Mouse (Mus musculus) forebrain, postnatal 0 days (tissue): ENCODE results near the gene Cotl1. TPM values are rescaled to one million over a fixed set of nuclear protein-coding genes. Genes with fewer than 3 reads are reported as not detected.

Experiments
- ATAC-seq: fragments of 200-750 bp; cut with Nextera tagmentation; 2 replicates; pipeline ENCODE4 v1.8.0; 2017; ENCODE audit warnings: mild to moderate bottlenecking, moderate library complexity
- DNase-seq: peaks from one replicate; pipeline ENCODE4 v3.0.0-alpha.2; 2015
- H3K27ac ChIP-seq: fragments of 300-500 bp; sonication (generic); 2 replicates; pipeline ENCODE4 v1.5.1; 2014; ENCODE audit warnings: low read depth, mild to moderate bottlenecking, antibody characterized with exemption, low read length, moderate library complexity, mixed read lengths
- H3K27me3 ChIP-seq: fragments of 300-500 bp; sonication (generic); 2 replicates; pipeline ENCODE4 v1.6.1; 2014; ENCODE audit warnings: mild to moderate bottlenecking, low read length, mixed read lengths; ENCODE audit not compliant: insufficient read depth
- H3K36me3 ChIP-seq: fragments of 300-500 bp; sonication (generic); 2 replicates; pipeline ENCODE4 v1.6.1; 2014; ENCODE audit warnings: mild to moderate bottlenecking, moderate library complexity; ENCODE audit not compliant: insufficient read depth
- H3K4me1 ChIP-seq: fragments of 300-500 bp; sonication (generic); 2 replicates; pipeline ENCODE4 v1.6.1; 2014; ENCODE audit warnings: antibody characterized with exemption; ENCODE audit not compliant: insufficient read depth
- H3K4me2 ChIP-seq: fragments of 300-500 bp; sonication (generic); 2 replicates; pipeline ENCODE4 v1.6.1; 2014; ENCODE audit warnings: low read depth, mild to moderate bottlenecking, moderate library complexity
- H3K4me3 ChIP-seq: fragments of 300-500 bp; sonication (generic); 2 replicates; pipeline ENCODE4 v1.5.1; 2014; ENCODE audit warnings: low read depth, low read length, mixed read lengths
- H3K9ac ChIP-seq: fragments of 300-500 bp; sonication (generic); 2 replicates; pipeline ENCODE4 v1.6.1; 2014; ENCODE audit warnings: mild to moderate bottlenecking
- H3K9me3 ChIP-seq: fragments of 300-500 bp; sonication (generic); 2 replicates; pipeline ENCODE4 v1.6.1; 2016; ENCODE audit warnings: low read length
- CTCF ChIP-seq: sonication (generic); IDR thresholded peaks from 2 replicates; pipeline ENCODE4 v1.5.1; 2016; ENCODE audit warnings: antibody characterized with exemption, control low read depth, low read depth
- WGBS: fragments of 180-500 bp; shearing (Covaris S2); extraction: QIAGEN DNeasy Blood & Tissue Kit; methylation state at CpG from one replicate; pipeline ENCODE4 v1.1.7; 2014; 5-methylcytosine and 5-hydroxymethylcytosine counted together
- polyA plus RNA-seq: library from polyadenylated mRNA; unstranded; fragments of >200 nt; fragmentation: Nextera tagmentation; extraction: Ambion mirVana; gene quantifications from 2 replicates; pipeline ENCODE4 v1.2.1, GENCODE M21; 2015
- total RNA-seq: library from RNA; depleted of rRNA; stranded (reverse); fragments of >200 nt; gene quantifications from 2 replicates; pipeline ENCODE4 v1.2.3, GENCODE M21; 2014

Gene Cotl1
- total and polyA plus RNA-seq, 2 experiments from 2014 or later = 134 to 224 TPM

DNA sequence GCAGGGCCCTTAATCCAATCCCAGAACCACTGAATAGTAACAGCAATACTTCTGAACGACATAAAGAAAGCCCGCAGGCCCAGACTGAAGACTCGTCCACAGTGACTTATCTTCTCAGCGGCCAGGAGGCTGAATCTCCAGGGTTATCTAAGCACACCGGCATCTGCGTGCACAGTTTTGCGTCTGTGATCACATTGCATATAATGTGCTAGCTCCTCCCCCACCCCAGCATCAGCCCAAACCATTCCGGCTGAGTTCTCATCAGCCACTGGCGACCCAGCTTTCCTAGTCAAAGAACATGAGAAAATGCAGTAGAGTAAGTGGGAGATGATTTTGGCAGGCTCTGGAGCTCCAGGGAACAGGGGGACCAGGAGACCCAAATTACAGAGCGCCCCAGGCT, 11.3 kb downstream of the Cotl1 start:
- WGBS = 84% methylated on average over 10 of the region's 10 CpGs
- no peak for TF ChIP-seq CTCF
- H3K4me2 ChIP-seq = no peak overlapping the region
- no peaks in the 10 kb centered on the region; the same call in 1 of the 2 replicates for H3K36me3 ChIP-seq
- H3K27ac ChIP-seq = no peak overlapping the region
- H3K4me1 ChIP-seq = peaks cover 18% of the 10 kb centered on the region
- ATAC-seq (no peak), DNase-seq (no peak)
- H3K9me3 ChIP-seq = no peaks in the 10 kb centered on the region
- no peak overlapping the region for H3K9ac ChIP-seq
- no peak overlapping the region for H3K4me3 ChIP-seq
- H3K27me3 ChIP-seq = no peaks in the 10 kb centered on the region

DNA sequence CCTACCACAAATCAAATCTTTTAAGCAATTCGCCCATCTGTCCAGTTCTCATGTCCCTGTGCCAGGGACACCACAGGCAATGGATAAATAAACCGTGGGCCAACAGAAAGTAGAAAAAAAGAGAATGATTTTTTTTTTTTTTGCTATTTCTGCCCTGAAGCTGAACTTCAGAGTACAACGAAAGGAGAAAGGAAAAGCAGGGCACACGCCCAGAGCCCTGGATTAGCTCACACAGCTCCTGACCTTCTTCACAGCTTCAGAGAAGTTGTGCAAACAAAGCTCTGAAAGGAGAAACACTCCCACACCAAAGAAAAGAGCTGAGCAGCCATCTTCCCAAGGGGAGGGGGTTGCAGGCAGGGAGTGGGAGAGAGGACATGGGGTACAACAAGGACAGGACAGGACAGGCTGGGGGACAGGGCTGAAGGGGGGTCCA, 12.6 kb downstream of the Cotl1 start:
- H3K9ac ChIP-seq = no peak overlapping the region
- ATAC-seq (no peak), DNase-seq (no peak)
- H3K4me1 ChIP-seq = peaks cover 18% of the 10 kb centered on the region
- no peak for TF ChIP-seq CTCF
- H3K4me3 ChIP-seq = no peak overlapping the region
- H3K27ac ChIP-seq = no peak overlapping the region
- no peaks in the 10 kb centered on the region for H3K9me3 ChIP-seq
- WGBS = 26% methylated on average over 4 of the region's 4 CpGs
- no peaks in the 10 kb centered on the region for H3K27me3 ChIP-seq
- no peak overlapping the region for H3K4me2 ChIP-seq
- H3K36me3 ChIP-seq = no peaks in the 10 kb centered on the region; the same call in 1 of the 2 replicates

DNA sequence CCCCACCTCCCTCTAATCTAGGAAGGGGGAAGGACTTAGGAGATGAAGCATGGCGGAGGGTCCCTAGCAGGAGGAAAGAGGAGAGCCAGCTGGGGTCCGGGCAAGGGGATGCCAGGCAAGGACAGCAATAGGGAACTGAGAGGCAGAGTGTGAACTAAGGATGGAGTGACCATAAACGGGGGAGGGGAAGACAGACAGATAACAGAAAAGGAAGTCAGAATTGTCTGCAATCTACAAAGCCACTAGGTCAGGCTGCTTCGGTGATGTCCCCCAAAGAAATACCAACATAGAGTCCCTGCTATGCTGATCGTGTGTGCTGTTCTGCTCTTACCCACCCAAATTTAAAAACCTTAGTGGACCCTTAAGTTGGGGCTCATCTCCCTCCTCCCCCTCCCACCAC, 13.4 kb downstream of the Cotl1 start:
- Histone ChIP-seq H3K4me2 (no peak overlapping the region), H3K9me3 (no peaks in the 10 kb centered on the region), H3K4me3 (no peak overlapping the region), H3K27ac (no peak overlapping the region), H3K36me3 (peaks cover 6% of the 10 kb centered on the region), H3K4me1 (peaks cover 12% of the 10 kb centered on the region), H3K9ac (no peak overlapping the region), H3K27me3 (no peaks in the 10 kb centered on the region)
- no peak for TF ChIP-seq CTCF
- ATAC-seq = no peak
- WGBS = 84% methylated on average over 5 of the region's 5 CpGs
- DNase-seq = no peak

DNA sequence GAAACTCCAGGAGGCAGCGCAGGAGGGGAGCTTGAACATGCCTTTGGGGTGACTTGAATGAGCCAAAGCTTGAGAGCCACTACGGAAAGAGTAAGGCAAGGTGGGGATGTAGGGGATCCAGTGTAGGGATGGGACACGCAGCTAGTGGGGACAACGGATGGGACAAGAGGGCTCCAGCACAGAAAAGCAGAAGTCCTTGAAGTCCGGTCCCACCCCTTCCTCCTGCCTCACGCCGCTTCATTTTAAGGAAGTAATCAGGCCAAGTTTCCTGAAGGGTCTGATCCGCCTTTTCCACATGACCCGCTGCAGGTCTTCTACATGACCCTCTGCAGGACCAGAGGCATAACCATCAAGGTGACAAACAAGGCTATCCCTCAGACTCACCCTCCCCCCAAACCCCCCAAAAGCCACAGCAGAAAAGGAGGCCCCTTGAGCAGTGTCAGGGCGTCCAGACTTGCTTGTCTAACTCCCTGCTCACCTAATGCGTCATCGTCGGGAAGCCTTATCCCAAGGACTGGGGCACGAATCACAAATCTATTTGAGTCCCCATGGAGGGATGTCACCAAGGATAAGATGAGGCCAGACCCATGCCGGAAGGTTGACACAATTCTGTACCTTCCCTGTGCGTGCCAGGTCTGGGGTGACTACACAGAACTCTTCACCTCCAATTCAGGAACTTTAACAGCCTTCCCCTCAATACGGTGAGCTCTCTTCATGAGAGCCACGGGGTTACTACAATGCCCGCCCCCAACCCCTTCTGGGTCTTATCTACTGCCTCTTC, 14.2 kb downstream of the Cotl1 start:
- DNase-seq (no peak), ATAC-seq (no peak)
- H3K4me1 ChIP-seq = 0 out of 2 replicates have a peak, but pooled peaks cover 4% of the 10 kb centered on the region
- peaks cover 11% of the 10 kb centered on the region for H3K36me3 ChIP-seq
- H3K4me3 ChIP-seq = no peak overlapping the region
- no peak overlapping the region for H3K27ac ChIP-seq
- H3K9me3 ChIP-seq = no peaks in the 10 kb centered on the region
- 89% methylated on average over 19 of the region's 19 CpGs for WGBS
- no peak for TF ChIP-seq CTCF
- no peak overlapping the region for H3K4me2 ChIP-seq
- no peaks in the 10 kb centered on the region for H3K27me3 ChIP-seq
- no peak overlapping the region for H3K9ac ChIP-seq

DNA sequence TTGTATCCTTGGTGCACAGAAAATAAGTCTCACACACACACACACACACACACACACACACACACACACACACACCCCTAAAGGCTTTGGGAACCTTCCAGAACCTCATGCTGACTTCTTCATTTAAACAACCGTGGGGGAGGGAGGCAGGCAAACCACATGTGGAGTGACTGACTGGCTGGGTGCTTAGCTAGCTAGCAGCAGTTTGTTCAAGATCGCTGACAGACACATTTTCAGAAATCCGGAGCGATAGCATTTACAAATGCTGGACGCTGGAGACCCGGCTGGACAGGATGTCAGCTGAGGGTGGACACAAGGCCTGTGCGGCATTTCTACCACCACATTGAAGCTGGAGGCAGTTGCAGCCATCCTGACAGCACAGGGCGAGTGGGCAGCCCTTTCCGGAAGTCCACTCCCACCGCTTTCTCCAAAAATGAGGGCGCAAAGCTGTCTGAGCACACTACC, 15.5 kb downstream of the Cotl1 start:
- H3K4me3 ChIP-seq = no peak overlapping the region
- 0 out of 2 replicates have a peak, but pooled peaks cover 4% of the 10 kb centered on the region for H3K4me1 ChIP-seq
- TF ChIP-seq CTCF = no peak
- H3K27me3 ChIP-seq = no peaks in the 10 kb centered on the region
- no peak for DNase-seq
- H3K4me2 ChIP-seq = no peak overlapping the region
- no peak for ATAC-seq
- H3K27ac ChIP-seq = no peak overlapping the region
- no peak overlapping the region for H3K9ac ChIP-seq
- 83% methylated on average over 11 of the region's 11 CpGs for WGBS
- H3K36me3 ChIP-seq = peaks cover 16% of the 10 kb centered on the region
- no peaks in the 10 kb centered on the region for H3K9me3 ChIP-seq

DNA sequence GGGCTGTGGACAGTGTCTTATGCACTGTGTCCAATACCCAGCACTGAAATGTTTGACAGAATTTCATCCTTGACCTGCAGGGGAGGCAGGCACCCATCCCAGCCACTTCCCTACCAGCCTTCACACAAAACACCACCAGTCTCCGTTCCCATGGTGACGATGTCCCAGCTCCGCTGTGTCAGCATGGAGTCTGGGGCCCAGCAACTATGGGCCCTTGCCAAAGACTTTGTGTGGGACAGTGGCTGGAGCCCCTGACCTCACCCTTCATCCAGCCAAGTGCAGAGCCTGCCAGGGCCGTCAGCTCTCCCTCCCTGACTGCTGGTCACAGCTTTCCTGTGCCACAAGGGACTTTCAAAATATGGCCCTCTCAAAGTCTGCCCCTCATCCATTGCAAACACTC, 16.2 kb downstream of the Cotl1 start:
- H3K9ac ChIP-seq = no peak overlapping the region
- WGBS = 46% methylated on average over 4 of the region's 4 CpGs
- H3K4me2 ChIP-seq = no peak overlapping the region
- ATAC-seq (peak; percentile 69), DNase-seq (no peak)
- no peak for TF ChIP-seq CTCF
- H3K27ac ChIP-seq = 0 out of 2 replicates have a peak overlapping the region, but pooled peaks have one; percentile 15
- H3K9me3 ChIP-seq = no peaks in the 10 kb centered on the region
- H3K4me1 ChIP-seq = 0 out of 2 replicates have a peak, but pooled peaks cover 4% of the 10 kb centered on the region
- H3K4me3 ChIP-seq = no peak overlapping the region
- peaks cover 16% of the 10 kb centered on the region for H3K36me3 ChIP-seq
- no peaks in the 10 kb centered on the region for H3K27me3 ChIP-seq

DNA sequence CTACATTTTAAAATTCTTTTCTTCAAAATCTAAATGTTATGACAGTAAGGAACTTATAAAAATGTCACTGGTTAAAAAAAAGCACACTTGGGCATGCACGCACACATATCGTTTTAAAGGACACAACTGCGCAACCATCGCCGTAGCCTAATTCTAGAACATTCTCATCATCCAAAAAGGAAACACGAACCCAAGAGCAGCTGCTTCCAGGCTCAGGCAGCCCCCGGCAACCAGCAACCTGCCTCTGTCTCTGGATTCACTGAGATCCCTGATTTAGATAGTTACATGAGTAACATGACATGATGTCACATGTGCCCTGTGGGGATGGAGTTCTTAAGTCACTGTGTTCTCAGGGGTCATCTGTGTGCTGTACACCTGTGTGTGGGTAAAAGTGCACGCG, 17.1 kb downstream of the Cotl1 start:
- Histone ChIP-seq H3K36me3 (peaks cover 16% of the 10 kb centered on the region), H3K9ac (no peak overlapping the region), H3K4me3 (no peak overlapping the region), H3K4me1 (0 out of 2 replicates have a peak, but pooled peaks cover 2% of the 10 kb centered on the region), H3K9me3 (no peaks in the 10 kb centered on the region), H3K4me2 (no peak overlapping the region), H3K27me3 (no peaks in the 10 kb centered on the region), H3K27ac (peak overlapping the region; percentile 15; the same call in 1 of the 2 replicates)
- ATAC-seq (no peak), DNase-seq (no peak)
- no peak for TF ChIP-seq CTCF
- 93% methylated on average over 9 of the region's 9 CpGs for WGBS
